Mouse (Mus musculus): ENCODE results near the gene Cr1l.

The Cr1l gene

GRCm38 (mm10) chr1:195130953-195131674, at the start of gene Cr1l:
Cr1l (minus strand) TSS chr1:195131586.
- DNase-seq (ENCODE audit: low spot score): peak; percentile 79

GRCm38 (mm10) chr1:195175980-195176931, 44.9 kb upstream of the Cr1l start, which contains the start of gene Cr2:
Cr2 (minus strand) TSS chr1:195176716.
- DNase-seq (ENCODE audit: low spot score): peak; percentile 1

- DNase-seq (ENCODE audit: low spot score): no peak
Observed at GRCm38 (mm10) chr1:195164996-195165755, 33.8 kb upstream of the Cr1l start.

GRCm38 (mm10) chr1:195132070-195132469, 684 bp upstream of the Cr1l start:
- no peak for DNase-seq (ENCODE audit: low spot score)

GRCm38 (mm10) chr1:195131675-195132015, 259 bp upstream of the Cr1l start:
- DNase-seq (ENCODE audit: low spot score): no peak

- DNase-seq (ENCODE audit: low spot score): no peak
Observed at GRCm38 (mm10) chr1:195130479-195130878, 907 bp downstream of the Cr1l start.

GRCm38 (mm10) chr1:195129867-195130266, 1.5 kb downstream of the Cr1l start:
- DNase-seq (ENCODE audit: low spot score): no peak

GRCm38 (mm10) chr1:195114414-195114813, 17.0 kb downstream of the Cr1l start:
- no peak for DNase-seq (ENCODE audit: low spot score)

GRCm38 (mm10) chr1:195113621-195114020, 17.8 kb downstream of the Cr1l start:
- DNase-seq (ENCODE audit: low spot score): no peak

GRCm38 (mm10) chr1:195100693-195101092, 30.7 kb downstream of the Cr1l start:
- no peak for DNase-seq (ENCODE audit: low spot score)

- no peak for DNase-seq (ENCODE audit: low spot score)
Observed at GRCm38 (mm10) chr1:195098004-195098403, 33.4 kb downstream of the Cr1l start.

GRCm38 (mm10) chr1:195092220-195092720, 39.1 kb downstream of the Cr1l start, which contains the start of gene Cd46:
Cd46 (minus strand) TSS chr1:195092249.
- peak; percentile 15 for DNase-seq (ENCODE audit: low spot score)

GRCm38 (mm10) chr1:195091699-195092219, 39.6 kb downstream of the Cr1l start:
- no peak for DNase-seq (ENCODE audit: low spot score)

- DNase-seq (ENCODE audit: low spot score): no peak
Observed at GRCm38 (mm10) chr1:195082142-195082541, 49.2 kb downstream of the Cr1l start.

Data from ovary, postnatal 10 days (tissue).